Mouse (Mus musculus) stomach, embryonic 16.5 days (tissue): ENCODE data around the gene Gon7. TPM values are rescaled to one million over a fixed set of nuclear protein-coding genes. Genes with fewer than 3 reads are reported as not detected.

Source experiments
- ATAC-seq: fragments of 200-750 bp; cut with Nextera tagmentation; 2 replicates; pipeline ENCODE4 v1.8.0; 2017; ENCODE audit warnings: moderate number of reproducible peaks, moderate TSS enrichment; ENCODE audit not compliant: insufficient read depth, low FRiP score
- H3K27ac ChIP-seq: fragments of 300-500 bp; sonication (generic); 2 replicates; pipeline ENCODE4 v1.5.1; 2014; ENCODE audit warnings: low read length
- H3K27me3 ChIP-seq: fragments of 300-500 bp; sonication (generic); 2 replicates; pipeline ENCODE4 v1.6.1; 2014; ENCODE audit warnings: low read length, control low read depth, mixed read lengths; ENCODE audit not compliant: control insufficient read depth, insufficient read depth
- H3K36me3 ChIP-seq: fragments of 300-500 bp; sonication (generic); 2 replicates; pipeline ENCODE4 v1.6.1; 2014; ENCODE audit warnings: low read length; ENCODE audit not compliant: control insufficient read depth, insufficient read depth
- H3K4me1 ChIP-seq: fragments of 300-500 bp; sonication (generic); 2 replicates; pipeline ENCODE4 v1.6.1; 2014; ENCODE audit warnings: low read length, control low read depth, mixed read lengths; ENCODE audit not compliant: control insufficient read depth, insufficient read depth
- H3K4me2 ChIP-seq: fragments of 300-500 bp; sonication (generic); 2 replicates; pipeline ENCODE4 v1.6.1; 2014; ENCODE audit warnings: low read depth, low read length, mixed read lengths
- H3K4me3 ChIP-seq: fragments of 300-500 bp; sonication (generic); replicated peaks from 2 replicates; pipeline ENCODE4 v1.5.1; 2014; ENCODE audit warnings: mild to moderate bottlenecking, low read length
- H3K9ac ChIP-seq: fragments of 300-500 bp; sonication (generic); 2 replicates; pipeline ENCODE4 v1.6.1; 2014; ENCODE audit warnings: low read length
- H3K9me3 ChIP-seq: fragments of 300-500 bp; sonication (generic); replicated peaks from 2 replicates; pipeline ENCODE4 v1.6.1; 2016; ENCODE audit warnings: low read length, control low read depth; ENCODE audit not compliant: control insufficient read depth
- WGBS: fragments of 180-500 bp; shearing (Covaris S2); extraction: QIAGEN DNeasy Blood & Tissue Kit; methylation state at CpG from one replicate; pipeline ENCODE4 v1.1.7; 2014; 5-methylcytosine and 5-hydroxymethylcytosine counted together
- polyA plus RNA-seq: library from polyadenylated mRNA; unstranded; fragments of >200 nt; fragmentation: Nextera tagmentation; extraction: Ambion mirVana; gene quantifications from 2 replicates; pipeline ENCODE4 v1.2.1, GENCODE M21; 2015

Gene Gon7
- polyA plus RNA-seq, 1 experiment from 2014 or later, result 22.3 TPM

- peak overlapping the region; percentile 88 for H3K27ac ChIP-seq
- peak overlapping the region; percentile 97 for H3K4me2 ChIP-seq
- H3K4me3 ChIP-seq, result peak overlapping the region; percentile 80
- H3K9ac ChIP-seq, result peak overlapping the region; percentile 93
- WGBS, result 2% methylated on average over 45 of the region's 45 CpGs
- peaks cover 31% of the 10 kb centered on the region for H3K4me1 ChIP-seq
- ATAC-seq, result peak; percentile 75
- no peaks in the 10 kb centered on the region for H3K27me3 ChIP-seq
- H3K36me3 ChIP-seq, result no peaks in the 10 kb centered on the region
- no peaks in the 10 kb centered on the region for H3K9me3 ChIP-seq
Measured at GRCm38 (mm10) chr12:102705216-102705871, 52.3 kb downstream of the Gon7 start.

DNA sequence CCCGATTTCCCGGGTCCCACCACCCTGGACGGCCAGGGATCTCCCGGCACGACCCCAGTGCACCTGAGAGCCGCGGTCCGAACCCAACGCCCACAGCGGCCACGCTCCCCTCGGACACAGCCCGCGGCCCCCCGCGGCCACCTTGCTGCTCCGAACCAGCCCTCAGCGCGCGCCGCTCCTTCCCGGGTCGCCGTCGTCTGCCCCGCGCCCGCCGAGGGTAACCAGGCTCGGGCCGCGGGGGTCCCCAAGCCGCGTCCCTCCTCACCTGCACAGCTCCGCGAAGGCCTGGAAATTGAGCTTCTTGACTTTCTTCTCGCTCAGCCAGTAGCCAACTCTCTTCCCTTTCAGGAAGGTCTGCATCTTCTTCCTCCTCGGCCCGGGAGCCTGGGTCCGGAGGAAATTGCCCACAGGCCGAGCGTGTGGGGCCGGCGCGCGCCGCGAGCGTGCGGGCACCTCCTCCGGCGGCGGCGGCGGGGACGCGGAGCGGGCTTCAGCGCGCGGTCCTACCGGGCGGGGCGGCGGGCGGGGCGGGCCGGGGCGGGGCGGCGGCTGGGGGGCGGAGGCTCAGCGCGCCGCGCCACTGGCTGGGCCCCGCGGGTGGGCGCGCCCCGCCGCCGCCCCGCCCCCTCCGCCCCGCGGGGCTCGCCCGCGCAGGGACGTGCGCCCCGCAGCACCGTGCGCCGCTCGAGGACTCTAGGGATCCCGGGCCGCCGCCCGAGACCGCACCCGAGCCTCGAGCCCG lies 53.0 kb downstream of the Gon7 start, which contains the start of gene Itpk1:
TSS of gene Itpk1 (minus strand) at position 474 of the 742 bp plus-strand sequence.
- Histone ChIP-seq H3K4me3 (peak within 1 kb of the TSS; percentile 80), H3K9ac (peak within 1 kb of the TSS; percentile 93), H3K27ac (peak within 1 kb of the TSS; percentile 88), H3K27me3 (no peaks in the 10 kb centered on the region), H3K4me2 (peak within 1 kb of the TSS; percentile 97), H3K9me3 (no peaks in the 10 kb centered on the region), H3K4me1 (peaks cover 32% of the 10 kb centered on the region), H3K36me3 (no peaks in the 10 kb centered on the region)
- ATAC-seq, result peak; percentile 92
- under 1% methylated on average over 73 of the region's 105 CpGs for WGBS

DNA sequence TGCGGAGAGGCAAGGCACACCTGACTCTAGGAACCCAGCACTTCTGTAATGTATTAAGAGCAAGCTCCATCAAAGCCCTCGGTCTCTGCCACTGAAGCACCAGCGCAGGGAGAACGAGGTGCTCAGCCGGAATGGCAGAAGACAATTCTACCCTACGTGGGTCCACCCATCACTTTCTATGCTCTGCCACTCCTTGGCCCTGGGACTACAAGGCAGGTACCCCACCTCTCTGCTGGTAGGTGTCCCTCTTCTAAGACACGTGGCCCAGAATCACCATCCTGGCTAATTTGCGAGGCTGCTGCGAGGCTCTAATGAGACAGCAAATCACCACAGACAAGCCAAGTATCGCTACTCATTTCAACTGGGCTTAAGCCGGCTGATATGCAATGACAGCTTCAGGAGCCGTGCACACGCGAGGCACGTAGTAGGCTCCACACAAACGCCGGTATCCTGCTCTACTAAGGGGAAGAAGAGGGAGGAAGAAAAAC lies 53.6 kb downstream of the Gon7 start:
- Histone ChIP-seq H3K27ac (peak overlapping the region; percentile 66; the same call in 1 of the 2 replicates), H3K36me3 (no peaks in the 10 kb centered on the region), H3K9ac (peak overlapping the region; percentile 93), H3K4me1 (peaks cover 39% of the 10 kb centered on the region), H3K9me3 (no peaks in the 10 kb centered on the region), H3K4me2 (peak overlapping the region; percentile 97), H3K27me3 (no peaks in the 10 kb centered on the region), H3K4me3 (peak overlapping the region; percentile 80)
- no peak for ATAC-seq
- 13% methylated on average over 17 of the region's 17 CpGs for WGBS

GRCm38 (mm10) chr12:102703441-102703840 lies 54.2 kb downstream of the Gon7 start:
- peak overlapping the region; percentile 97 for H3K4me2 ChIP-seq
- no peak for ATAC-seq
- peak overlapping the region; percentile 44 for H3K27ac ChIP-seq
- H3K27me3 ChIP-seq, result no peaks in the 10 kb centered on the region
- H3K4me1 ChIP-seq, result peaks cover 44% of the 10 kb centered on the region
- H3K9me3 ChIP-seq, result no peaks in the 10 kb centered on the region
- peak overlapping the region; percentile 93 for H3K9ac ChIP-seq
- peak overlapping the region; percentile 80 for H3K4me3 ChIP-seq
- H3K36me3 ChIP-seq, result no peaks in the 10 kb centered on the region
- 52% methylated on average over 6 of the region's 6 CpGs for WGBS

Other genes with a start within 250 kb of the Gon7 start
- gene Chga, start 202.8 kb downstream of the Gon7 start, polyA plus RNA-seq, result 15.8 and 17.5 TPM in 2 replicates
- gene Itpk1, start 52.9 kb downstream of the Gon7 start, polyA plus RNA-seq, result 21.9 and 22.6 TPM in 2 replicates
- 19.8 and 22.9 TPM in 2 replicates for gene Moap1, start 14.1 kb downstream of the Gon7 start, polyA plus RNA-seq
- 8.4 and 9.6 TPM in 2 replicates for gene Tmem251, start 14.0 kb downstream of the Gon7 start, polyA plus RNA-seq
- not detected in 2 replicates for gene Gm28051, start within 50 bp of the Gon7 start, polyA plus RNA-seq
- gene Ubr7, start 164 bp upstream of the Gon7 start, polyA plus RNA-seq, result 34.7 and 36.3 TPM in 2 replicates
- gene Gm20604, start 869 bp upstream of the Gon7 start, polyA plus RNA-seq, result 19.6 and 20.6 TPM in 2 replicates
- 15.0 and 16.6 TPM in 2 replicates for gene Btbd7, start 120.7 kb upstream of the Gon7 start, polyA plus RNA-seq
- not detected in 2 replicates for gene Cox8c, start 141.5 kb upstream of the Gon7 start, polyA plus RNA-seq
- 0.34 and 0.57 TPM in 2 replicates for gene Unc79, start 191.1 kb upstream of the Gon7 start, polyA plus RNA-seq